Mouse (Mus musculus) bone marrow macrophage, adult 2 months (primary cell): ENCODE measurements around the gene Cx3cl1.

Experiments
- CTCF ChIP-seq: IDR thresholded peaks from 2 replicates; pipeline ENCODE4 v1.5.1; 2012; ENCODE audit warnings: low read depth, mild to moderate bottlenecking, low read length, moderate library complexity
- POLR2A ChIP-seq: IDR thresholded peaks from 2 replicates; pipeline ENCODE4 v1.6.1; 2012; ENCODE audit warnings: mild to moderate bottlenecking, low read depth, low read length, borderline replicate concordance

GRCm38 (mm10) chr8:94785995-94786595, 14.3 kb downstream of the Cx3cl1 start:
- TF ChIP-seq CTCF, result no peak
- no peak for TF ChIP-seq POLR2A
